Mouse (Mus musculus) layer of hippocampus, adult 6 months (tissue): ENCODE data around the gene Ess2. TPM values are rescaled to one million over a fixed set of nuclear protein-coding genes. Genes with fewer than 3 reads are reported as not detected.

ENCODE experiments used
- long read RNA-seq, 2 experiments: library from polyadenylated mRNA; unstranded; transcript quantifications; one replicate each; pipeline ENCODE4 v2.0.0; 2019 to 2020
- polyA plus RNA-seq: library from polyadenylated mRNA; unstranded; fragments of <200 nt; fragmentation: Nextera tagmentation; gene quantifications from 2 replicates; pipeline ENCODE4 v1.2.3, GENCODE M21; 2021

Ess2 gene
- polyA plus RNA-seq, result 16.4 and 18.7 TPM in 2 replicates
- long read RNA-seq, experiment 1, transcript Ess2-205 (10 exons, 2,785 nt), result minor isoform, 11 of 50 reads
- long read RNA-seq, experiment 1, transcript Ess2-201 (10 exons, 2,821 nt), result major isoform, 30 of 50 reads
- long read RNA-seq, experiment 1, partial matches to known transcripts, result 4 of 50 reads
- long read RNA-seq, experiment 1, other reads (novel, unspliced or antisense), result 5 of 50 reads
- long read RNA-seq, experiment 2, transcript Ess2-205 (10 exons, 2,785 nt), result minor isoform, 66 of 206 reads
- long read RNA-seq, experiment 2, transcript Ess2-201 (10 exons, 2,821 nt), result major isoform, 114 of 206 reads
- long read RNA-seq, experiment 2, partial matches to known transcripts, result 6 of 206 reads
- long read RNA-seq, experiment 2, other reads (novel, unspliced or antisense), result 20 of 206 reads

DNA sequence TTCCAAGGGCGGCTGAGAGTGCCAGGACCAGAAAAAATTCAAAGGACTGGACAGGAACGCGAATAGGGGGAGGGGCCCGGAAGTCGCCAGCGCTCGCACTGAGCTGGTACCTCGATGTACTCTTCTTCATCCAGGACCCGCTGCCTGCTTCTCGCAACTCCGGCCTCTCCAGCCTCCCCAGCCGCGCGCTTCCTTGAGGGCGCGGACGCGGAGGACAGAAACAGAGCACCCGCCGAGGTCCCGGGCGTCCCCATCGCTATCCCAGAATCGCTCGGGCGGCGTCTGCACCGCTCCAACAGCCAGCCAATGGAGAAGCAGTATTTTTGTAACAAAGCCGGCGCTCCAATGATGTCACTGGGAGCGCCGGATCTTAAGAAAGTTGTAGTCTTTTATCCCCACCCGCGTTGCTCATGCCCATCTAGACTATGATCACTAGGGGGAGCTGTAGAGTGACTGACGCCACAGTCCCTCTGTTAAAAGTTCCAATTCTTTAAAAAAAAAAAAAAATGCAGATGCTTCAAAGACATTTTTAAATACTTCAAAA lies at the start of gene Ess2:
Ess2 (minus strand) TSS at position 297 of the 544 bp plus-strand sequence.

DNA sequence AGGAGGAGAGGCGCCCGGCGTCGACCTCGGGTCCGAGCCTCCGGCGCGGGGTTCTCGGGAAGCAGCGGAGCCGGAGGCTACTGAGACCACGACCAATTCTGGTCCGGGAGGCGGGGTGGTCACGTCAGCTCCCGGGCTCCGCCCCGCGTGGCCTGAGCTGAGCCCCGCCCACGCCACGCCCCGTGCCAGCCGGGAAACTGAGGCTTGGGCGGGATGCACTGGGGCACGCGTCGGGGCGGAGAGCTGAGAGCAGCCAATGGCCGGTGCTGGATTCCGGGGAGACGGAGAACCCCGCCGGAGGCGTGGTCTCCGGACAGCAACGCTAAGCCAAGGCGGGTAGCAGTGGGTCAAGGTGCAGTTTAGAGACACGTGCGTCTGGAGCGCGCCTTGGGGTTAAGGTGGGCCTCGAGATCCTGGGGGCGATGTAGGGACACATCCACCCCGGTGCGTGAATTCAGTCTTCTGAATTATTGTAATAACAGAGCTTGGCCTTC lies 17.0 kb upstream of the Ess2 start, which contains the start of gene Slc25a1:
Slc25a1 (minus strand) TSS at position 133 of the 494 bp plus-strand sequence.

DNA sequence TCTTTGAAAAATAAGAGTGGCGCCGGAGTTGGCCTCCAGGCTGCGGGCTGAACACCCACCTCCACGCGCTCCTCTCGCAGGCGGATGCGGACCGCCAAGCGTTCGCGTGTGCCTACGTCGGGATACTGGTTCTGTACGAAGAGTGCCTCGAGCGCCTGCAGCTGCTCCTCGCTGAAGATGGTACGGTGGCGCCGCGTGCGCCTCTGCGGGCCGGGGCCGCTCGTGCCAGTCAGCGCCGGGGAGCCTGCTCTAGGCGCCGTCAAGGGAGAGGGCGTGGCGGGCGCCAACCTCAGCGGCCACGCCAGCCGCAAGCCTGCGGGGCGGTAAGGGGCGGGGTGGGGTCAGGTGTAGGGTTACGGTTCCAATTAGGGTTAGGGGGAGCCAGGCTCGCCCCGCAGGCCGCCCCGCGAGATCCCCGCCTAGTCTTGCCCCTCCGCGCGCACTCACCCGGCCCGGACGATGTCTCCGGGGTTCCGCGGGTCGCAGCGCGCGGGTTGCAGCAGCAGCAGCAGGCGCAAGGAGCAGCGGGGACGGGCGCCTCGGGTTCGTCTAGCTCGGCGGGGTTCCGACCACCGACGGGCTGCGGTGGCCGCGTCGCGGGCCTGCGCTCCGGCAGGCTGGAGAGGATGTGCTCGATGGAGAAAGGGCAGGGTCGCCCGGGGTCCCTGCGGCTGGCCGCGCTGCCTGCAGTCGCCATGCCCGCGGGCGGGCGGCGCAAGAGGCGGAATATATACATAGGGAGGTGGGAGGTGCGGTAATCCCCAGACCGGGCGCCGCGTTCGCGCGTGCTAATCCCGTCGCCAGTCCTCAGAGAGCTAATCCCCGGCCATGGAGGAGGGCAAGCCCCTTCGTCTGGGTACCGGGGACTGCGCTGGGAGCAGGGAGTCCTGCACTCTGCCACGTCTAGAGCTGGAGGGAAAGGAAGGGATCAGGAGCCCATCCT lies 3.4 kb upstream of the Ess2 start, which contains the start of gene Gsc2:
Gsc2 (minus strand) TSS at position 753 of the 943 bp plus-strand sequence.

GRCm38 (mm10) chr16:17898462-17898861 lies 12.7 kb downstream of the Ess2 start, which contains the start of the genes Dgcr2 and Tssk2:
Gene Dgcr2 (minus strand): TSS chr16:17898562.
Gene Tssk2 (plus strand): TSS chr16:17898637.

GRCm38 (mm10) chr16:17893923-17894322 lies 17.2 kb downstream of the Ess2 start, which contains the start of gene Tssk1:
Gene Tssk1 (plus strand): TSS chr16:17894223.

DNA sequence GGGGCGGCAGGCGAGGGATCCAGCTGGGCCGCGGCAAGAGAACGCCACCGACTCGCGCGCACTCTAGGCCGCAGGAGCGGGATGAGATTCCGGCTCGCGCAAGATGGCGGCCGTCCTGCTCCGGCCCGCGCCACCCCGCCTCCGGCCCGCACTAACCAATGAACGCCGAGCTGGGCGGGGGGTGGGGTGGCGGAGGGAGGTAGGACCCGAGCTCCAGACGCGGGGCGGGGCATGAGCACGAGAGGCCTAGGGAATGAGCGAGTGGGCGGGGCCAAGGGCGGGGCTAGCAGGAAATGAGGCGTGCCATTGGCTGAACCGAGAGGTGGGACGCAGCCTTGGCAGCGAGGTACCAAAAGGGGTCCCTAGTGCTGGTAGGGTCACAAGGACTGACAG lies 19.6 kb downstream of the Ess2 start, which contains the start of gene Gm20518:
Gm20518 (minus strand) TSS at position 105 of the 393 bp plus-strand sequence.

Other genes with a start within 250 kb of the Ess2 start
- gene Med15, start 178.5 kb downstream of the Ess2 start, polyA plus RNA-seq, result 46.8 and 48.5 TPM in 2 replicates
- gene Klhl22, start 151.7 kb downstream of the Ess2 start, polyA plus RNA-seq, result 77.4 and 82.5 TPM in 2 replicates
- gene Scarf2, start 114.1 kb downstream of the Ess2 start, polyA plus RNA-seq, result 0.55 and 1.2 TPM in 2 replicates
- gene B830017H08Rik, start 78.2 kb downstream of the Ess2 start, polyA plus RNA-seq, result 0.93 and 1.1 TPM in 2 replicates
- gene Car15, start 73.0 kb downstream of the Ess2 start, polyA plus RNA-seq, result 1.9 and 3.3 TPM in 2 replicates
- 0.11 and 0.40 TPM in 2 replicates for gene Gm20518, start 19.7 kb downstream of the Ess2 start, polyA plus RNA-seq
- gene Tssk1, start 17.1 kb downstream of the Ess2 start, polyA plus RNA-seq, result not detected in 2 replicates
- gene Dgcr2, start 12.8 kb downstream of the Ess2 start, polyA plus RNA-seq, result 85.0 and 101 TPM in 2 replicates
- not detected in 2 replicates for gene Tssk2, start 12.7 kb downstream of the Ess2 start, polyA plus RNA-seq
- gene Gsc2, start 3.7 kb upstream of the Ess2 start, polyA plus RNA-seq, result not detected in 2 replicates
- gene Slc25a1, start 16.9 kb upstream of the Ess2 start, polyA plus RNA-seq, result 64.2 and 74.4 TPM in 2 replicates
- gene Vpreb2, start 69.1 kb upstream of the Ess2 start, polyA plus RNA-seq, result not detected in 2 replicates
- gene Dgcr6, start 141.5 kb upstream of the Ess2 start, polyA plus RNA-seq, result 158 and 178 TPM in 2 replicates
- 47.9 and 57.4 TPM in 2 replicates for gene Prodh, start 178.9 kb upstream of the Ess2 start, polyA plus RNA-seq
- gene Rtn4r, start 216.3 kb upstream of the Ess2 start, polyA plus RNA-seq, result 10.2 and 12.5 TPM in 2 replicates